Mouse (Mus musculus) embryonic facial prominence, embryonic 11.5 days (tissue): ENCODE measurements around the gene Fbxo36. TPM values are rescaled to one million over a fixed set of nuclear protein-coding genes. Genes with fewer than 3 reads are reported as not detected.

Source experiments
- ATAC-seq: fragments of 200-750 bp; cut with Nextera tagmentation; replicated peaks from 2 replicates; pipeline ENCODE4 v1.8.0; 2017; ENCODE audit warnings: low read depth; ENCODE audit not compliant: insufficient number of reproducible peaks, low FRiP score, low TSS enrichment
- DNase-seq: peaks from one replicate; pipeline ENCODE4 v3.0.0-alpha.2; 2015; ENCODE audit warnings: low spot score
- H3K27ac ChIP-seq: fragments of 300-500 bp; sonication (generic); replicated peaks from 2 replicates; pipeline ENCODE4 v1.5.1; 2014; ENCODE audit warnings: mild to moderate bottlenecking, low read depth, low read length, control low read depth
- H3K27me3 ChIP-seq: fragments of 300-500 bp; sonication (generic); 2 replicates; pipeline ENCODE4 v1.6.1; 2014; ENCODE audit warnings: mild to moderate bottlenecking, low read length, moderate library complexity, mixed read lengths; ENCODE audit not compliant: control insufficient read depth, insufficient read depth
- H3K36me3 ChIP-seq: fragments of 300-500 bp; sonication (generic); replicated peaks from 2 replicates; pipeline ENCODE4 v1.6.1; 2014; ENCODE audit warnings: low read depth, mild to moderate bottlenecking, low read length, moderate library complexity, mixed read lengths; ENCODE audit not compliant: control insufficient read depth, insufficient read depth
- H3K4me1 ChIP-seq: fragments of 300-500 bp; sonication (generic); 2 replicates; pipeline ENCODE4 v1.6.1; 2014; ENCODE audit warnings: low read length, mixed read lengths; ENCODE audit not compliant: control insufficient read depth, insufficient read depth
- H3K4me2 ChIP-seq: fragments of 300-500 bp; sonication (generic); 2 replicates; pipeline ENCODE4 v1.6.1; 2014; ENCODE audit warnings: low read depth, mild to moderate bottlenecking, control low read depth, low read length, moderate library complexity
- H3K4me3 ChIP-seq: fragments of 300-500 bp; sonication (generic); 2 replicates; pipeline ENCODE4 v1.5.1; 2014; ENCODE audit warnings: low read depth, low read length, control low read depth
- H3K9ac ChIP-seq: fragments of 300-500 bp; sonication (generic); replicated peaks from 2 replicates; pipeline ENCODE4 v1.6.1; 2014; ENCODE audit warnings: mild to moderate bottlenecking, control low read depth, low read length
- H3K9me3 ChIP-seq: fragments of 300-500 bp; sonication (generic); replicated peaks from 2 replicates; pipeline ENCODE4 v1.6.1; 2016; ENCODE audit warnings: mild to moderate bottlenecking, low read length, inconsistent platforms, mixed read lengths; ENCODE audit not compliant: control insufficient read depth
- WGBS: fragments of 180-500 bp; shearing (Covaris S2); extraction: QIAGEN DNeasy Blood & Tissue Kit; methylation state at CpG from one replicate; pipeline ENCODE4 v1.1.7; 2014; 5-methylcytosine and 5-hydroxymethylcytosine counted together
- polyA plus RNA-seq: library from polyadenylated mRNA; unstranded; fragments of >200 nt; fragmentation: Nextera tagmentation; extraction: Ambion mirVana; gene quantifications from 2 replicates; pipeline ENCODE4 v1.2.1, GENCODE M21; 2014

Fbxo36 gene
- polyA plus RNA-seq, 1 experiment from 2014 or later: 9.9 TPM

DNA sequence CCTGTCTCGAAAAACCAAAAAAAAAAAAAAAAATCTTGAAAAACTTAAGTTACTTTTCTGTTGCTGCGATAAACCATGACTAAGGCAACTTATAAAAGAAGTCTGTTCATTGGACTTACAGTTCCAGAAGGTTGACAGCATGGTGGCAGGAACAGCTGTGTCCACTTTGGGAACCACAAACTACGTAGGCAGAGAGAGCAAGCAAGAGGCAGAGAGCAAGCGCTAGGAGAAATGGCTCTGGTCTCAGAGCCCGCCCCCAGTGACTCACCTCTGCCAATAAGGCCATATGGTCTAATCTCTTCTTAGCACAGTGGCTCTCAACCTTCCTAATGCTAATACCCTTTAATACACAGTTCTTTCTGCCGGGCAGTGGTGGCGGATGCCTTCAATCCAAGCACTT is 10.2 kb downstream of the Fbxo36 start:
- DNase-seq (no peak), ATAC-seq (no peak)
- no peak overlapping the region for H3K4me3 ChIP-seq
- WGBS: 91% methylated on average over 7 of the region's 7 CpGs
- no peak overlapping the region for H3K9ac ChIP-seq
- no peak overlapping the region for H3K27ac ChIP-seq
- no peak overlapping the region for H3K4me2 ChIP-seq
- H3K9me3 ChIP-seq: no peaks in the 10 kb centered on the region
- H3K27me3 ChIP-seq: no peaks in the 10 kb centered on the region
- H3K36me3 ChIP-seq: no peaks in the 10 kb centered on the region
- no peaks in the 10 kb centered on the region for H3K4me1 ChIP-seq

GRCm38 (mm10) chr1:84850471-84850870 is 10.8 kb downstream of the Fbxo36 start:
- no peak for ATAC-seq
- Histone ChIP-seq H3K27ac (no peak overlapping the region), H3K9ac (no peak overlapping the region), H3K27me3 (no peaks in the 10 kb centered on the region), H3K36me3 (no peaks in the 10 kb centered on the region), H3K9me3 (no peaks in the 10 kb centered on the region), H3K4me3 (no peak overlapping the region), H3K4me2 (no peak overlapping the region), H3K4me1 (no peaks in the 10 kb centered on the region)
- DNase-seq: no peak
- 89% methylated on average over 7 of the region's 7 CpGs for WGBS

DNA sequence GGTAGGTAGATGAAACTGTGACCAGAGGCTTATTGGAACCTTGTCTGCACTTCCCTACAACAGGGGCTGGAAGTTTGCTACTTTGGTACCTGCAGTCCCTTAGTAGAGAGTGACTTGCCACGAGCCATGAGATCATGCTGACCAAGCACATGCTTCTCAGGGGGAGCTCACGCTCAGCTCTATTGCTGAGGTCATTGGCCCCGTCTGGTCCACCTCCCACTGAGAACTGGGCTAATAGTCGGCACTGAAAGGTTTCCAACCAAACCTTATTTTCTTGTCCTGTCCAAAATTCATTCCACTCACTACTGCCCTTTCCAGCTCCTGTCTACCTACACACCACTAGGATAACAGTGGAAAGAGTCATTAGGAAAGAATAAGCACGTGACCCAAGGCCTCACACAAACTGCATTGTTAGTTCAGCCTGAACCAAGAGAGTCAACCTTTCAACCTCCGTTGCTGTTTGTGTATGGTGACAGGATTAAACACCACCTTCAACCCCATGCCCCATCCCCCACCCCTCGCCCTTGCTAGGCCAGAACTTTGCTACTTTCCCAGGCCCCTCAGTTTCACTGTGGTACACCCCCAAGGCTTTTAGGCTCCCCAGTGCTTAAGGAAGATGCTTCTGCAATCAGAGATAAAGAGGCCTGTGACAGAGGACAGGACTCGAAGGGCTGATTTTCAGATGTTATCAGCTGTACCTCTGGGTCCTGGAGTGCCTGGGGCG is 12.0 kb downstream of the Fbxo36 start:
- H3K27ac ChIP-seq: no peak overlapping the region
- H3K9me3 ChIP-seq: no peaks in the 10 kb centered on the region
- no peaks in the 10 kb centered on the region for H3K4me1 ChIP-seq
- 22% methylated on average over 9 of the region's 9 CpGs for WGBS
- no peaks in the 10 kb centered on the region for H3K27me3 ChIP-seq
- no peaks in the 10 kb centered on the region for H3K36me3 ChIP-seq
- H3K9ac ChIP-seq: no peak overlapping the region
- no peak overlapping the region for H3K4me2 ChIP-seq
- no peak for DNase-seq
- ATAC-seq: no peak
- H3K4me3 ChIP-seq: no peak overlapping the region

DNA sequence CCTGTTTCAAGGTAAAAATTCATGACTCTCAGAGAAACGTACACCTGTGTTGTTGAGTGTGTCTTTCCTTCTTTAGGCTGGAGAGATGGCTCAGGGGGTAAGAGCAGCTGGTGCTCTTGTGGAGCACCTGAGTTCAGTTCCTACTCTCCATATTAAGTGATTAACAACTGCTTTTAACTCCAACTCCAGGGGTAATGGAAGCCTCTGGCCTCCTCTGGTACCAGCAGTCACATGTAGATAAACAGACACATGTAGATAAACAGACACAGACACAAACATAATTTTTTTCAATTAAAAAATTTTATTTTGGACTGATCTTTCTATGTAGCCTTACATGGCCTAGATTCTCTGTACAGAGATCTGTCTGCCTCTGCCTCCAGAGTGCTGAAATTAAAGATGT is 14.1 kb downstream of the Fbxo36 start:
- no peaks in the 10 kb centered on the region for H3K36me3 ChIP-seq
- H3K27me3 ChIP-seq: no peaks in the 10 kb centered on the region
- 89% methylated on average over 1 of the region's 1 CpGs for WGBS
- no peak for DNase-seq
- no peak overlapping the region for H3K4me3 ChIP-seq
- H3K9me3 ChIP-seq: no peaks in the 10 kb centered on the region
- H3K9ac ChIP-seq: no peak overlapping the region
- H3K4me2 ChIP-seq: no peak overlapping the region
- ATAC-seq: no peak
- no peaks in the 10 kb centered on the region for H3K4me1 ChIP-seq
- H3K27ac ChIP-seq: no peak overlapping the region

DNA sequence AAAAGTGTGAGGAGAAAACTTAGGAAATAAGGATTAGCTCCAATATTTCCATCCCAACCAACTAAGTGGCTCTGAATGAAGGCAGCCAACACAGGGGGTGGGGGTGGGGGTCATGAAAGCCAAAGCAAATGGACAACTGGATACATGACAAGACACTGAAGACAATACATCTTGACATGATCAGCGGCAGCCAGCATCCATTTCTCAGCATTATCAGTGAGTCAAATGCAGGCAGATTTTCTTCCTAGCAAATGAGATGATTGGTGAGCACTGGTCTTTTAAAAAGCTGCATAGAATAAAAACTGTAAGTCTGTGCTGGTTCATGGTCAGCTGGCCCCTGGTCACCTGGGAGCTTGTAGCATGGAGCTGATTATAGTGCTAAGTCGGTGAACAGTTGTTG is 15.3 kb downstream of the Fbxo36 start:
- Histone ChIP-seq H3K27ac (no peak overlapping the region), H3K36me3 (no peaks in the 10 kb centered on the region), H3K9ac (no peak overlapping the region), H3K27me3 (no peaks in the 10 kb centered on the region), H3K4me2 (no peak overlapping the region), H3K9me3 (no peaks in the 10 kb centered on the region), H3K4me1 (no peaks in the 10 kb centered on the region), H3K4me3 (no peak overlapping the region)
- DNase-seq (no peak), ATAC-seq (no peak)
- 77% methylated on average over 2 of the region's 2 CpGs for WGBS

DNA sequence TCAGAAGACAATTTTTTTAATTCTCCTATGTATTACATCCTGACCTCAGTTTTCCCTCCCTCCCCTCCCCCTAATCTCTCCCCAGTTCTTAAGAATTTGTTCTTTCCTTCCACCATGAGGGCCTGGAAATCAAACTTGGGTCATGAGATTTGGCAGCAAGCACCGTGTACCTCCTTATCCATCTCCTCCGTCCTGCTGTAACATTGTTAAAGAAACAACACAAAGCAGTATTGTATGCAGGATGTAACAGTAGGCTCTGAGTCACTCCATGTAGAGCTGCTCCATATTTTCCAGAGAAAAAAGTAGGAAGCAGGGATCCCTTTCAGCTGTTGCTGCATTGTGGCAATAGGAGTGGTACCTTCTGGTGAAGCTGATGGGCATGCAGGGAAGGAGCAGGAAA is 16.1 kb downstream of the Fbxo36 start:
- no peaks in the 10 kb centered on the region for H3K4me1 ChIP-seq

GRCm38 (mm10) chr1:84859597-84859996 is 20.0 kb downstream of the Fbxo36 start:
- Histone ChIP-seq H3K36me3 (no peaks in the 10 kb centered on the region), H3K27me3 (no peaks in the 10 kb centered on the region), H3K4me2 (no peak overlapping the region), H3K4me1 (peaks cover under 1% of the 10 kb centered on the region; the same call in 1 of the 2 replicates), H3K9ac (no peak overlapping the region), H3K4me3 (no peak overlapping the region), H3K9me3 (no peaks in the 10 kb centered on the region), H3K27ac (no peak overlapping the region)
- DNase-seq (no peak), ATAC-seq (no peak)
- WGBS: 83% methylated on average over 6 of the region's 6 CpGs

More for the DNA sequence above, 16.1 kb downstream of the Fbxo36 start:
- H3K36me3 ChIP-seq: no peaks in the 10 kb centered on the region
- no peak for ATAC-seq
- H3K9me3 ChIP-seq: no peaks in the 10 kb centered on the region
- H3K4me3 ChIP-seq: no peak overlapping the region
- H3K4me2 ChIP-seq: no peak overlapping the region
- H3K9ac ChIP-seq: no peak overlapping the region
- 80% methylated on average over 2 of the region's 2 CpGs for WGBS
- H3K27me3 ChIP-seq: no peaks in the 10 kb centered on the region
- DNase-seq: no peak
- no peak overlapping the region for H3K27ac ChIP-seq

DNA sequence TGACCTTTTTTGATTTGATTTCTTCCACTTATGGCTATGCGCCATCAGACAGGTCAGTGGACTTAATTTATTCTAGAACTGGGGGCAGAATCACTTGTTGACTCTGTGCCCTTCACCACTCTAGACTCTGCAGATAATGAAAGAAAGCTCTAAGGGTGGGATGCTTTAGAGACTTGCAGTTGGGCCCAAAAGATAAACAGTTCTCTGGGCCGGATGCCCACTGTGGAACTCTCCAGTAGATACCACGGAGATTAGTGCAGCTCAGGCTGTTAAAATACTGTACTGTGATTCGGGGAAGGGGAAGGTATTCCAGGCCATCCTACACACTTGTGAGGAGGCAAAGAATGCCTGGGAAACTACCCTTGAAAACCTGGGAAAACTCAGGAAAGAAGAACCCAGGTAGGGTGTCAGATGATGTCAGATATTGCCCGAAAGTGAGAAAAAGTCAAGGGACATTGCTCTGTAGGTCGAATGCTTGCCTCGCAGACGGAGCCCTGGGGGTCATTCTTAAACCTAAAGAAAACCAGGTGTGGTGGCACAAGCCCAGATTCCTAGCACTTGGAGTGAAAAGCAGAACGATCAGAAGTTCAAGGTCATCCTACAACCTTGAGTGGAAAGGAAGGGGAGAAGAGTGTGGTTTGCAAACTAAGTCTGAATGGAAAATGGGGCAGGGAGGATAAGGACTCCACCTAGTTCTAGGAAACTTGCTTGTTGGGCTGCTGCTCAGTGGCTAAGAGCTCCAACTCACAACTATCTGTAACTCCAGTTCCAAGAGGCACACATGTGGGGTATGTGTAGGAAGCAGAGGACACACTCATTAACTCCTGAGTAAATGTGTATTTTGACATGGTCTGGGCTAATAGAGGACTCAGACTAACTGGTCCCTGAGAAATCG is 21.0 kb downstream of the Fbxo36 start:
- no peak overlapping the region for H3K4me3 ChIP-seq
- H3K27me3 ChIP-seq: no peaks in the 10 kb centered on the region
- no peak overlapping the region for H3K27ac ChIP-seq
- DNase-seq (no peak), ATAC-seq (no peak)
- no peaks in the 10 kb centered on the region for H3K9me3 ChIP-seq
- H3K9ac ChIP-seq: no peak overlapping the region
- H3K36me3 ChIP-seq: no peaks in the 10 kb centered on the region
- peaks cover 2% of the 10 kb centered on the region; the same call in 1 of the 2 replicates for H3K4me1 ChIP-seq
- no peak overlapping the region for H3K4me2 ChIP-seq
- 73% methylated on average over 10 of the region's 10 CpGs for WGBS
